Mouse (Mus musculus) liver, embryonic 13.5 days (tissue): ENCODE results near the gene Bri3bp. TPM values are rescaled to one million over a fixed set of nuclear protein-coding genes. Genes with fewer than 3 reads are reported as not detected.

Experiments
- ATAC-seq: fragments of 200-750 bp; cut with Nextera tagmentation; 2 replicates; pipeline ENCODE4 v1.8.0; 2017; ENCODE audit warnings: low read depth, mild to moderate bottlenecking, moderate number of reproducible peaks, moderate library complexity
- DNase-seq: peaks from one replicate; pipeline ENCODE4 v3.0.0; 2022
- H3K27ac ChIP-seq: fragments of 300-500 bp; sonication (generic); 2 replicates; pipeline ENCODE4 v1.5.1; 2015; ENCODE audit warnings: moderate library complexity, mild to moderate bottlenecking, inconsistent platforms
- H3K27me3 ChIP-seq: fragments of 300-500 bp; sonication (generic); 2 replicates; pipeline ENCODE4 v1.6.1; 2015; ENCODE audit warnings: mild to moderate bottlenecking, inconsistent platforms
- H3K36me3 ChIP-seq: fragments of 300-500 bp; sonication (generic); 2 replicates; pipeline ENCODE4 v1.6.1; 2015; ENCODE audit warnings: mild to moderate bottlenecking, inconsistent platforms
- H3K4me1 ChIP-seq: fragments of 300-500 bp; sonication (generic); replicated peaks from 2 replicates; pipeline ENCODE4 v1.6.1; 2015; ENCODE audit warnings: inconsistent platforms
- H3K4me2 ChIP-seq: fragments of 300-500 bp; sonication (generic); 2 replicates; pipeline ENCODE4 v1.6.1; 2015; ENCODE audit warnings: inconsistent platforms, mild to moderate bottlenecking, moderate library complexity
- H3K4me3 ChIP-seq: fragments of 300-500 bp; sonication (generic); replicated peaks from 2 replicates; pipeline ENCODE4 v1.5.1; 2015; ENCODE audit warnings: mild to moderate bottlenecking, inconsistent platforms
- H3K9ac ChIP-seq: fragments of 300-500 bp; sonication (generic); 2 replicates; pipeline ENCODE4 v1.6.1; 2015; ENCODE audit warnings: mild to moderate bottlenecking, inconsistent platforms
- H3K9me3 ChIP-seq: fragments of 300-500 bp; sonication (generic); replicated peaks from 2 replicates; pipeline ENCODE4 v1.6.1; 2016; ENCODE audit warnings: inconsistent platforms
- whole genome bisulfite sequencing: fragments of 180-500 bp; shearing (Covaris S2); methylation state at CpG from one replicate; pipeline ENCODE4 v1.1.7; 2015; ENCODE audit not compliant: insufficient replicate concordance; 5-methylcytosine and 5-hydroxymethylcytosine counted together
- polyA plus RNA-seq: library from polyadenylated mRNA; unstranded; fragments of >200 nt; fragmentation: Nextera tagmentation; extraction: Ambion mirVana; gene quantifications from 2 replicates; pipeline ENCODE4 v1.2.1, GENCODE M21; 2015

The Bri3bp gene
- polyA plus RNA-seq, 1 experiment from 2014 or later = 31.8 TPM

GRCm38 (mm10) chr5:125403481-125404465, 37.6 kb upstream of the Bri3bp start:
- H3K4me2 ChIP-seq = peak overlapping the region; percentile 82
- ATAC-seq (no peak), DNase-seq (peak; percentile 71)
- H3K9ac ChIP-seq = peak overlapping the region; percentile 68
- H3K4me1 ChIP-seq = peaks cover 46% of the 10 kb centered on the region
- H3K27me3 ChIP-seq = peaks cover 32% of the 10 kb centered on the region
- WGBS = 16% methylated on average over 31 of the region's 31 CpGs
- H3K27ac ChIP-seq = no peak overlapping the region
- no peaks in the 10 kb centered on the region for H3K36me3 ChIP-seq
- H3K9me3 ChIP-seq = no peaks in the 10 kb centered on the region
- H3K4me3 ChIP-seq = peak overlapping the region; percentile 72

- 1% methylated on average over 7 of the region's 7 CpGs for WGBS
- no peak for ATAC-seq
- Histone ChIP-seq H3K27me3 (peaks cover 25% of the 10 kb centered on the region), H3K27ac (peak overlapping the region; percentile 85), H3K4me3 (peak overlapping the region; percentile 72), H3K36me3 (no peaks in the 10 kb centered on the region), H3K9ac (peak overlapping the region; percentile 76), H3K9me3 (no peaks in the 10 kb centered on the region), H3K4me2 (peak overlapping the region; percentile 79), H3K4me1 (peaks cover 52% of the 10 kb centered on the region)
- DNase-seq = no peak
These were observed 36.8 kb upstream of the Bri3bp start for GRCm38 (mm10) chr5:125404536-125404902.

GRCm38 (mm10) chr5:125404903-125405545, 36.3 kb upstream of the Bri3bp start:
- peak overlapping the region; percentile 79 for H3K4me2 ChIP-seq
- H3K36me3 ChIP-seq = no peaks in the 10 kb centered on the region
- peak overlapping the region; percentile 85 for H3K27ac ChIP-seq
- H3K4me3 ChIP-seq = peak overlapping the region; percentile 72
- no peaks in the 10 kb centered on the region for H3K9me3 ChIP-seq
- WGBS = under 1% methylated on average over 28 of the region's 28 CpGs
- DNase-seq (peak; percentile 65), ATAC-seq (peak; percentile 31)
- peaks cover 23% of the 10 kb centered on the region for H3K27me3 ChIP-seq
- H3K4me1 ChIP-seq = peaks cover 57% of the 10 kb centered on the region
- peak overlapping the region; percentile 76 for H3K9ac ChIP-seq

- H3K4me1 ChIP-seq = peaks cover 63% of the 10 kb centered on the region
- H3K27me3 ChIP-seq = peaks cover 23% of the 10 kb centered on the region
- peak overlapping the region; percentile 72 for H3K4me3 ChIP-seq
- H3K4me2 ChIP-seq = peak overlapping the region; percentile 79
- under 1% methylated on average over 31 of the region's 31 CpGs for WGBS
- no peaks in the 10 kb centered on the region for H3K36me3 ChIP-seq
- H3K27ac ChIP-seq = peak overlapping the region; percentile 85
- DNase-seq (peak; percentile 76), ATAC-seq (peak; percentile 39)
- H3K9me3 ChIP-seq = no peaks in the 10 kb centered on the region
- peak overlapping the region; percentile 76 for H3K9ac ChIP-seq
These were observed 35.7 kb upstream of the Bri3bp start for GRCm38 (mm10) chr5:125405546-125406248.

GRCm38 (mm10) chr5:125406322-125407016, 34.9 kb upstream of the Bri3bp start:
- Histone ChIP-seq H3K27ac (peak overlapping the region; percentile 82), H3K4me1 (peaks cover 63% of the 10 kb centered on the region), H3K27me3 (peaks cover 16% of the 10 kb centered on the region), H3K36me3 (no peaks in the 10 kb centered on the region), H3K9me3 (no peaks in the 10 kb centered on the region), H3K4me2 (peak overlapping the region; percentile 79), H3K9ac (peak overlapping the region; percentile 74), H3K4me3 (peak overlapping the region; percentile 72)
- WGBS = 3% methylated on average over 20 of the region's 20 CpGs
- peak; percentile 59 for DNase-seq
- ATAC-seq = peak; percentile 47

- peak overlapping the region; percentile 82 for H3K27ac ChIP-seq
- ATAC-seq (no peak), DNase-seq (no peak)
- H3K36me3 ChIP-seq = no peaks in the 10 kb centered on the region
- H3K9ac ChIP-seq = peak overlapping the region; percentile 74
- peak overlapping the region; percentile 79 for H3K4me2 ChIP-seq
- peaks cover 63% of the 10 kb centered on the region for H3K4me1 ChIP-seq
- 44% methylated on average over 13 of the region's 13 CpGs for WGBS
- peaks cover 10% of the 10 kb centered on the region for H3K27me3 ChIP-seq
- no peaks in the 10 kb centered on the region for H3K9me3 ChIP-seq
- peak overlapping the region; percentile 72 for H3K4me3 ChIP-seq
These were observed 34.1 kb upstream of the Bri3bp start for GRCm38 (mm10) chr5:125407020-125407830.

GRCm38 (mm10) chr5:125407910-125408575, 33.3 kb upstream of the Bri3bp start:
- Histone ChIP-seq H3K36me3 (peaks cover 3% of the 10 kb centered on the region; the same call in 1 of the 2 replicates), H3K4me3 (peak overlapping the region; percentile 61), H3K27me3 (peaks cover 2% of the 10 kb centered on the region), H3K9me3 (no peaks in the 10 kb centered on the region), H3K4me1 (peaks cover 56% of the 10 kb centered on the region), H3K27ac (peak overlapping the region; percentile 64), H3K9ac (peak overlapping the region; percentile 22; the same call in 1 of the 2 replicates), H3K4me2 (peak overlapping the region; percentile 79)
- WGBS = 45% methylated on average over 14 of the region's 14 CpGs
- ATAC-seq (no peak), DNase-seq (no peak)

GRCm38 (mm10) chr5:125408842-125409241, 32.5 kb upstream of the Bri3bp start:
- ATAC-seq = peak; percentile 73
- H3K27ac ChIP-seq = peak overlapping the region; percentile 79

GRCm38 (mm10) chr5:125409348-125410090, 31.8 kb upstream of the Bri3bp start:
- H3K9ac ChIP-seq = peak overlapping the region; percentile 66
- peaks cover 17% of the 10 kb centered on the region for H3K36me3 ChIP-seq
- peaks cover 47% of the 10 kb centered on the region for H3K4me1 ChIP-seq
- 13% methylated on average over 20 of the region's 20 CpGs for WGBS
- peak overlapping the region; percentile 79 for H3K27ac ChIP-seq
- peak overlapping the region; percentile 79 for H3K4me2 ChIP-seq
- ATAC-seq = peak; percentile 50
- peak; percentile 57 for DNase-seq
- H3K4me3 ChIP-seq = peak overlapping the region; percentile 61
- no peaks in the 10 kb centered on the region for H3K27me3 ChIP-seq
- H3K9me3 ChIP-seq = no peaks in the 10 kb centered on the region

More at GRCm38 (mm10) chr5:125408842-125409241, 32.5 kb upstream of the Bri3bp start:
- peak overlapping the region; percentile 79 for H3K4me2 ChIP-seq
- peak overlapping the region; percentile 66 for H3K9ac ChIP-seq
- peaks cover 11% of the 10 kb centered on the region for H3K36me3 ChIP-seq
- WGBS = under 1% methylated on average over 13 of the region's 13 CpGs
- no peaks in the 10 kb centered on the region for H3K27me3 ChIP-seq
- DNase-seq = peak; percentile 85
- H3K4me1 ChIP-seq = peaks cover 48% of the 10 kb centered on the region
- H3K9me3 ChIP-seq = no peaks in the 10 kb centered on the region
- peak overlapping the region; percentile 61 for H3K4me3 ChIP-seq
